Mouse (Mus musculus) embryonic stem cell, embryonic (primary cell): ENCODE results near the gene Fbxo28.
"Not testable (repeated sequence)": the region's sequence is repeated elsewhere in the genome, so short reads cannot be mapped to it uniquely, and the experiment has no call there.

Experiments used
- CTCF ChIA-PET, 4 experiments: fragments of 300-600 bp in 2 of 4; fragments of 350-600 bp in 2 of 4; sonication (Branson Sonifier 250); formaldehyde crosslinking; loops; one replicate each; lab custom pipeline; 2022; ENCODE audit warnings: inconsistent platforms in 2 of 4; lab: Charles Lee
- POLR2A ChIA-PET, 4 experiments: fragments of 300-600 bp in 2 of 4; fragments of 350-600 bp in 2 of 4; sonication (Branson Sonifier 250); formaldehyde crosslinking; loops; one replicate each; lab custom pipeline; 2022; ENCODE audit warnings: antibody characterized with exemption in 4 of 4, inconsistent platforms in 1 of 4; lab: Charles Lee

The Fbxo28 gene

DNA sequence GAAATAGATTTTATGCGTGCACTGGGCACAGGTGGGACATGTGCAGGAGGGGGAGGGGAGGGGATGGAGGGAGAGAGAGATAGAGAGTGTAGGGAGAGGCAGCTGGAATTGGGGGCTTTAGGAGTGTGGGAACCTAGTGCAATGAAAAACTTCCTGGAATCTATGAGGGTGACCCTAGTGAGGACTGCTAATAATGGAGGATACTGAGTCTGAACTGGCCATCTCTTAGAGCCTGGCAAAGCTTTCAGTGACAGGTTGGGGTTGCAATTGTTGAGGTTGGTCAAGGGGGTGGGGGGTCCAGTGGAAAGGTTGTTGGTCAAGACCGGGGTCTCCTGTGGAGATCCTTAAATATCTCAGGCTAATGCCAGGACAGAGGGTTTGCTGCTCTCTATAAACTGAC lies 31.1 kb downstream of the Fbxo28 start:
- ChIA-PET CTCF (interaction anchor here in 2 of 4 experiments (0.6 to 1.0 kb wide), 2 partner anchors 186 to 416 kb away, joined by 3 to 4 read pairs; no protein-coding TSS in a partner anchor), POLR2A (no interaction called here)

DNA sequence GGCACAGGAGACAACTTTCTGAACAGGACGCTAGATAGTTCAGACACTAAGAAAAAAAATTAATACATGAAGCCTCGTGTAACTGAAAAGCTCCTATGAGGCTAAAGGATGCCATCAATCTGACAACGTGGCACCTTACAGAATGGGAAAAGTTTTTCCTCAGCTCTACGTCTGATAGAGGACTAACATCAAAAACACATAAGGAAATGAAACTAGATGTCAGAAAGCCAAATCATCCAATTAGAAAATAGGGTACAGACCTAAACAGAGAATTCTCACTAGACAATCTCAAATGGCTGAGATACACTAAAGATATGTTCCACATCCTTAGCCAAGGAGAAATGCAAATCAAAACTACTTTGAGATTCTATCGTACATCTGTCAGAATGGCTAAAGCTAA lies 32.0 kb downstream of the Fbxo28 start:
- CTCF ChIA-PET = interaction anchor here in 2 of 4 experiments (0.8 to 1.0 kb wide), 2 partner anchors 12 to 185 kb away, joined by 3 to 4 read pairs; no protein-coding TSS in a partner anchor
- POLR2A ChIA-PET = interaction anchor here in 1 of 4 experiments (0.6 kb wide), 1 partner anchor 48 kb away, joined by 3 read pairs; no protein-coding TSS in a partner anchor

DNA sequence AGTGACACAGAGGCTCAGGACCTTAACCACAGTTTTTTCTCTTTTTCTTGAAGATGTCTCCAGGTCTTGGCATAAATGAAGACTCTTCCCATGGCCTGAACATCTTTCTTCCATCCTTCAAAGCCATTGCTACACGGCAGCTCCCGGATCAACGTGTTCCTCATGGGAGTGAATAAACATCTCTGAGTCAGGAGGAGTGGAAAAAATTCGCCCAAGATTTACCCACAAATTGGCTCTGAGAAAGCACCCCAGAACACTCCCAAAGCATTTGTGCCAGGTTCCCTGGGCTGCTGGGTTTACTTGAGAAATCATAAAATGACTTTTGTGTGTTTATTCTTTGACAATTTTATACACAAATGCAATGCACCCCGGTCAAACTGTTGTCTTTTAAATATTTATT lies 38.5 kb downstream of the Fbxo28 start:
- POLR2A ChIA-PET = interaction anchor here in 1 of 4 experiments (0.6 to 1.7 kb wide), 2 partner anchors 105 to 178 kb away, joined by 3 to 5 read pairs; partner anchors contain the start of gene Srp9

DNA sequence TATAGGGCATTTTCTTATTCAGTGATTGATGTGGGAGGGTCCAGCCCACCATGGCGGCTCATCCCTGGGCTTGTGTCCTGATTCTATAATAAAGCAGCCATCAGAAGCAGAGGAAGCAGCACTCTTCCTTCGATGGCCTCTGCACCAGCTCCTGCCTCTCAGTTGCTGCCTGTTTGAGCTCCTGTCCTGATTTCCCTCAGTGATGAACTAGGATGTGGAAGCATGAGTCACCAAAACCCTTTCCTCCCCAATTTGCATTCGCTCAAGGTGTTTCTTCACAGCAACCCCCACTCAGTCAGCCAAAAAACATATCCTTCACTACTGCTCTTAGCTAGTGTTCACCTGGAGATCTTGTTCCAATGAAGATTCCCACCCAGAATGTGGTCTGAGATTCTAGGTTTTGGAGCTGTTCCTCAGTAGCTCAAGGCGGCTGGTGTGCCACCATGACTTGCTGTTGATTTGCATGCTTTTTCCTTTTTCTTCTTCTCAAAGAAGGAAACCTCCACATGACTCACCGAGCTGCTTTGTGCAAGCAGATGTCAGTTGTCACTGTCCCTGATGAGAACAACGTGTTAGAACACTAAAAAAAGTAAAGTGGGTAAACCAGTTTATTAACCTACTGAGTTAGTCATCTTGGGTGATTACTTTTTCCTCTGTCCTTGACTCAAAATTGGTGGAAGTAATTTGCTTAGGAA lies 39.1 kb downstream of the Fbxo28 start:
- CTCF ChIA-PET = no interaction called here
- POLR2A ChIA-PET = interaction anchor here in 2 of 4 experiments (0.6 to 2.2 kb wide), 5 partner anchors 10 to 178 kb away, joined by 3 to 5 read pairs (median 5); partner anchors contain the start of genes Fbxo28 (in 1 of the 2) and Srp9 (in 1 of the 2)

More for the DNA sequence above, 38.5 kb downstream of the Fbxo28 start:
- CTCF ChIA-PET = no interaction called here

DNA sequence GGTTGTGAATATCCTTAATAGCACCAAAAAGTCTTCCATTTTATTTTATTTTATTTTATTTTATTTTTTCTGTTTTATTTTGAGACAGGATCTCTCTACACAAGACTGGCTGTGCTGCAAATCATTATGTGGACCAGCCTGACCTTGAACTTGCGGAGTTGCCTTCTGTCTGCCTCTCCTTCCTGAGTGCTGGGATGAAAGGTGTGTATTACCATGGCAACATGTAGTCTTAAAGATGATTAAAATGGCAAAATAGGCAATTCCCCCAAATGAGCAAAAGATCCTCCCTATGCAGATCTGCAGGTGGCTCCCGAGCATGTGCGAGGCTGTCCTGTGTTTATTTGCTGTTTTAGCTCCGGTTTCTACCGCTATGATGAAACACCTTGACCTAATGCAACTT lies 43.6 kb downstream of the Fbxo28 start:
- POLR2A ChIA-PET = interaction anchor here in 2 of 4 experiments (0.7 to 2.1 kb wide), 3 partner anchors 13 to 926 kb away, joined by 3 to 5 read pairs (median 3); no protein-coding TSS in a partner anchor

DNA sequence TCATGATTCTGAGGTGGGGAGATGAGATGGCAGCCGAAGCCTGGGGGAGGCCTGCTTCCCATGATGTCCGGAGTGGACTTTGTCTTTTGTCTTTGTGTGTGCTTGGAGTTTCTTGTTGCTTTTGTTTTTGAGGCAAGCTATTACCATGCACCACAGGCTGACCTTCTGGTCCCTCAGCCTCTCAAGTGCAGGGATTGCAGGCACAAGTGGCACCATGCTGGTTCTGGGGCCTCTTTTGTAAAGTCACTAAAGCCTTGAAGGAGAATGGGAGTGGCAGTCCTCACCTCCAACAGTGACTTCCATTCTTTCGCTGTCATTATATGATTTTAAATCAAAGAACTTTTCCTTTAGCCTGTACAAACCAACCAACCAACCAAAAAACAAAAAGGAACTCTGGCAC lies 44.2 kb downstream of the Fbxo28 start:
- ChIA-PET POLR2A (interaction anchor here in 2 of 4 experiments (1.1 to 2.1 kb wide), 4 partner anchors 12 to 31 kb away, joined by 3 to 5 read pairs (median 4); no protein-coding TSS in a partner anchor), CTCF (no interaction called here)

More for the DNA sequence above, 43.6 kb downstream of the Fbxo28 start:
- CTCF ChIA-PET = interaction anchor here in 1 of 4 experiments (0.7 kb wide), 2 partner anchors 16 to 178 kb away, joined by 3 read pairs; no protein-coding TSS in a partner anchor

DNA sequence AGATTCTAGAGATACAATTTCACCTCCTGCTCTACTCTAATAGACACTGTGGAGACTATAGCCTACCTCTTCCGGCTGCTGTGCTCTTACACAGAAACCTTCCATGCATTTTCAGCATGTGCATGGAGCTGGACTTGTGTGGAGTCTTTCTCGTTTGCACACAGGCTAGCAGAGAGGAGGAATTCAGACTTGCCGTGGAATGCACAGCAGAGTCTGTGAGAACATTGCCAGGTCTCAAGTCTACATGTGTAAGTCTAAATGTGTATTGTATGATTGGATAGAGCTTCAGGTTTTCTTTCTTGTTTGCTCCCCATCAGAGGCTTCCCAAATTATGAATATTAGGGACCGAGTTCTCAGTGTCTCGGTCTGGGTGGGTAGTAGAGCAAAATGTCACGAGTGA lies 44.6 kb downstream of the Fbxo28 start:
- ChIA-PET POLR2A (interaction anchor here in 2 of 4 experiments (1.1 to 2.1 kb wide), 5 partner anchors 12 to 30 kb away, joined by 3 to 11 read pairs (median 4); partner anchors contain the start of gene Degs1 (in 1 of the 2)), CTCF (interaction anchor here in 1 of 4 experiments (0.6 kb wide), 1 partner anchor 168 kb away, joined by 3 read pairs; no protein-coding TSS in a partner anchor)

DNA sequence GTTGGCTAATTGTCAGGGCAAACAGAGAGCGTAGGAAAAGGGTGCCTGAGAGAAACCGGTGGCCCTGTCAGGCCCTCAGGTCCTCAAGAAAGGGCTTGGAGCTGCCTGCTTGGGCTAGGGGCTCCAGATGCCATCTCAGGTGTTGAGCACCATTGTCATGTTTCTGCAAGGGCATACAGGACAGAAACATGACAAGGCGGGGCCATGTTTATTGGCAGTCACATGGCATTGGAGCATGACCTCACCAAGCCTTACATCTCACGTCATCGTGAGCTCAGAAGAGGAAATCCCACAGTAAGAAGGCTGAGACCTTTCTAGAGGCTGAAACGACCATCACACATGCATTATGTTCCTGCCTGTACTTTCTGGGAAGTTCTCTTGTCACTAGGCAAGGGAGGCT lies 45.3 kb downstream of the Fbxo28 start:
- CTCF ChIA-PET = interaction anchor here in 1 of 4 experiments (0.6 kb wide), 1 partner anchor 167 kb away, joined by 3 read pairs; no protein-coding TSS in a partner anchor

DNA sequence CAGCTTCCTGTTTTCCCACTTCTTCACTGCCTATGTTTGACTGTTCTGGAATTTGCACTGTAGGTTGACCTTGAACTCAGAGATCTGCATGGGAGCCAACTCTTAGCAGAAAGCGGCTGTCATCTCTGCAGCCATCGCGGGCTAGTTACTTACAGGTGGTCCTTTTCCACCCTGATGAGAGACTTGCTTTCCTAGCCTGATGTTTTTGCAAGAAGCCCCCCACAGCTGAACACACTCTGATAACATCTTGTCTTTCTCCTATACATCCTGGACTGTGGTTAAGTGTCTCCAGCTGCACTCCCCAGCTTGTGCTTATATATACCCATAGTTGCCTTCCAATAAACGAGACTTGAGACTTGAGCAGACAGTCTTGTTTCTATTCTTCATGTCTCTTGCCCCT lies 49.1 kb downstream of the Fbxo28 start:
- CTCF ChIA-PET = no interaction called here
- POLR2A ChIA-PET = interaction anchor here in 3 of 4 experiments (0.6 to 1.8 kb wide), 5 partner anchors 10 to 205 kb away, joined by 3 to 6 read pairs (median 5); partner anchors contain the start of gene Degs1 (in 2 of the 3)

More for the DNA sequence above, 45.3 kb downstream of the Fbxo28 start:
- POLR2A ChIA-PET = interaction anchor here in 2 of 4 experiments (1.4 to 1.7 kb wide), 3 partner anchors 14 to 29 kb away, joined by 3 to 11 read pairs (median 4); partner anchors contain the start of gene Degs1 (in 1 of the 2)

DNA sequence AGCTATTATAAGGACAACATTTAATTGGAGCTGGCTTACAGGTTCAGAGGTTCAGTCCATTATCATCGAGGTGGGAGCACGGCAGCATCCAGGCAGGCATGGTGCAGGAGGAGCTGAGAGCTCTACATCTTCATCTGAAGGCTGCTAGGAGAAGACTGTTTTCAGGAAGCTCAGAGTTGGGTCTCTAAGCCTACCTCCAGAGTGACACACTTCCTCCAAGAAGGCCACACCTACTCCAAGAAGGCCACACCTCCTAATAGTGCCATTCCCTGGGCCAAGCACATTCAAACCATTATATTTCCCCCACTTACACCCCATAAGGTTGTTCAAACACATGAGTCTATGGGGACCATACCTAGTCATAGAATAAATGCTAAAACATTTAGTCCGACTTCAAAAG lies 50.7 kb downstream of the Fbxo28 start:
- CTCF ChIA-PET = not testable (repeated sequence)
- POLR2A ChIA-PET = interaction anchor here in 2 of 4 experiments (0.6 to 1.8 kb wide), 2 partner anchors 9 to 13 kb away, joined by 3 to 6 read pairs; partner anchors contain the start of gene Degs1 (in 1 of the 2)

DNA sequence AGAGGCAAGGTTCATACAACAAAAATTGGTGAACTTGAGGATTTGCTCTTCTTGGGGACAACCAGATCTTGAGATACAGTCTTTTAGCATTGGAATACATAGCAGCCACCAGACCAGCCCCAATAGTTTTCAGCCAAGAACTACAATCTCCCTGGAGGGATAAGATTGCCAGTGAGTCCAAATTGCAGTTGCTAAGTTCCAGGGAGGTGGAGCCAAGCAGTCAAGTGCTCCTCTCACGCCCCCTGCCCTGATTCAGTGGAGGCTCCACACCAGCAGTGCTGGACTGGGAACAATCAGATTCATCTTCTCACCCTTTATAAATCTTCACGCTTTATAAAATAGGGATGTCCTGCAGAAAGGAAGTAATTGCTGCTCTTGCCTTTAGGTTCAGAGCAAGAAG lies 51.6 kb downstream of the Fbxo28 start:
- CTCF ChIA-PET = no interaction called here
- POLR2A ChIA-PET = no interaction called here

DNA sequence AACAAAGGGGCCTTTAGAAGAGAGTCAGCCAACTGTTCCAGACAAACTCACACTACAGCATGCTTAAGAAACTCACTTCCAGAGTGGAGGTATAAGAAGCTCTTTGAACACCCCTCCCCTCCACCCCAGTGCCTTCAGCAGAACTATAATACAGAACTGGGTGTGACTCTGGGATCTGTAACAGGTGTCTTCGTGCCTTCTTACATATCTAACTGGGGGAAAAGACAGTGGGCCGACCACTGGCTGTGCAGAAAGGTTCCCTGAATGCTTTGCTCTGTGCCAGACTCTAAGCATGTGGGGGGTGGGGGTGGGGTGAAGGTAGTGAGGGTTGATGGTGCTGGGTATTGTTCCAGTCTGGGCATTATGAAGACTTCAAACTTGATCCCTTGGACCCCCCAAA lies 52.8 kb downstream of the Fbxo28 start:
- ChIA-PET POLR2A (interaction anchor here in 1 of 4 experiments (3.1 kb wide), 1 partner anchor 17 kb away, joined by 9 read pairs; no protein-coding TSS in a partner anchor), CTCF (no interaction called here)

DNA sequence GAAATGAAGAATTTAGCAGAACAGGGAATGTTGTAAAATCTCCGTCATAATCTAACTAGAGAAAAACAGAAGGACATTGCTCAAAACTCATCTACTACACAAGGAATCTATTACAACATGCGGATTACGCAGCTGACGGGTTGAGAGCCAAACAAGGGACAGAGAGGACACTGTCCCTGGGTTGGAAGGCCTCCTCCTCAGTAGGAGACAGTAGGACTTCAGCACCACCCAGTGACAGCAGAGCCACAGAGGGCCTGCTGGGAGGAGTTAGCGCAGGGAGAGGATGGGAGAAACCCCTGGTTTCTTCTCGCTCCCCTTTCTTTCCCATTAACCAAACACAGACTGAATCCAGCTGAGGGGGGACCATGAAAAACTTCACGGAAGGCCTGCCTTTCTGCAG lies 53.6 kb downstream of the Fbxo28 start:
- CTCF ChIA-PET = interaction anchor here in 2 of 4 experiments (0.7 to 0.9 kb wide), 2 partner anchors 138 to 217 kb away, joined by 3 read pairs; no protein-coding TSS in a partner anchor

DNA sequence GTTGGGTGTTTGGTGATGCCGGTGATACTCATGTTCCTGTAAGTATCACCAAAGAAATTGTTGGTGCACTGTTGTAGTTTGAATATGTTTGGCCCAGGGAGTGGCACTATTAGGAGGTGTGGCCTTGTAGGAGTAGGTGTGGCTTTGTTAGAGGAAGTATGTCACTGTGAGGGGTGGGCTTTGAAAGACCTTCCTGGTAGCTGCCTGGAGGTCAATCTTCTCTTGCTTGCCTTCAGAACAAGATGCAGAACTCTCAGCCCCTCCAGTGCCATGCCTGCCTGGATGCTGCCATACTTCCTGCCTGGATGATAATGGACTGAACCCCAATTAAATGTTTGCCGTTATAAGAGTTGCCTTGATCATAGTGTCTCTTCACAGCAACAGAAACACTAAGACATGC lies 56.6 kb downstream of the Fbxo28 start:
- ChIA-PET CTCF (no interaction called here), POLR2A (interaction anchor here in 2 of 4 experiments (0.6 to 1.2 kb wide), 7 partner anchors 13 to 442 kb away, joined by 3 to 5 read pairs (median 4); partner anchors contain the start of gene Lbr (in 1 of the 2))

More for the DNA sequence above, 53.6 kb downstream of the Fbxo28 start:
- POLR2A ChIA-PET = interaction anchor here in 1 of 4 experiments (3.1 kb wide), 1 partner anchor 16 kb away, joined by 9 read pairs; no protein-coding TSS in a partner anchor

DNA sequence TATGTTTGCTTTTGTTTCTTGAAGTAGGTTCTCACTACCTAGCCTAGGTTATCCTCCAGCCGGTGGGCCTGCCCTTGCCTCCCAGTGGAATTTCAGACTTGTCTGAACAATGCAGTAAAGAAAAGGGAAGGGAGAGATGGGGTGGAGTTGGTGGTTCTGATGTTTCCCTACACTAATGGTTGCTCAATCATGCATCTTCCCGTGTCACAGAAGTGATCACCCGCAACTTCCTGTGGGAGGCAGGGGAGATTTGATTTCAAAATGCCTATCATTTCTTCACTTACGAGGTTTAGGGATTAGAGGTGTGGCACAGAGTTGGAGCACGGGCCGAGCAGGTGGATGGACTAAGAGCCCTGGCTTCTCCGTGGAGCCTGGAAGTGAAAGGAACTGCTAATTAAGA lies 58.2 kb downstream of the Fbxo28 start:
- ChIA-PET CTCF (interaction anchor here in 1 of 4 experiments (1.2 to 1.5 kb wide), 2 partner anchors 143 to 145 kb away, joined by 3 to 4 read pairs; no protein-coding TSS in a partner anchor), POLR2A (interaction anchor here in 3 of 4 experiments (1.0 to 4.1 kb wide), 18 partner anchors 8 to 625 kb away, joined by 3 to 61 read pairs (median 8); partner anchors contain the start of gene Fbxo28 (in 2 of the 3))

DNA sequence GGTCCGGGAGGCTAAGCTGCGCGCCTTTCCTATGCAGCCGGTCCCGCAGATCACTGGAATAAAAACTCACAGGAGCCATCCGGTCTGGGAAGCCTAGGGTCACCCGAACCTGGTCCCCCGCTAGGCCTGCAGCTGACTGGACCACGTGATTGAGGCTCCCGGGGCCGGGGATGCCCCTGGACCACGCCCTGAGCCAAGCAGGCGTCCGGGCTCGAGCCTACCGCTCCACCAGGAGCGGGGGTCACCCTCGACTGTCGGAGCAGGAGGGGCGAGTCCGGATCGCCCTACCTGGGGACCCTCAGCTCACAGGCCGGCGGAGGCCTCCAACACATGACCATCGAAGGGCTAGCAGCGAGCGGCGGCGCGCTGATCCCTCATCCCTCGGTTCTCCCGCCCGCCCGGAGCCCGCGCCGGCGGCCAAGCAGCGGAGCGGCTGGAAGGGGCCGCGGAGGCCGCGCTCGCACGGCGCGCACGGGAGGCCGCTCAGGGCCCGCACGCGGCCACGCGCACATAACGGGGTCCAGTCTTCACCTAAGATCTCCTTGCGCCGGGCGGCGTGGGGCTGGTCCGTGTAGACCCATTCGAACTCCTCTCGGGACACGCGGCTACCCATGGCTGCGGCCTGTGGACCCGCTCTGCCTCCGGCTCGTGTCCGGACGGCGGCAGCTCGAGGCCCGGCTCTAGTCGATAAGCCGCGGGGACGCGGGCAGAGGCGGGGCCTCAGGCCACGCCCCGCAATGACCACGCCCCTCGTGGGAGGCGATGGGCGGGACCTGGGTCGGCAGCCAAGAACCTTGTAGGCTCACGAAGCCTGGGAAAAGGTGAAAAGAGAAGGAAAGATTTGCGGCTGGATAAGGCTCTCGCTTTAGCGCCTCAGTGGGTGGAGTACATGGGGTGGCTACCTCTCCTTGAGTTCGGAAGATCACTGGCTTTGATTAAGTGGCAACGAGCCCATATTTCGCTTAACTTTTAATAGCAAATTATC lies 59.0 kb downstream of the Fbxo28 start, which contains the start of gene Degs1:
Degs1 (minus strand) TSS at position 714 of the 985 bp plus-strand sequence.
- CTCF ChIA-PET = interaction anchor here in 1 of 4 experiments (1.2 to 1.5 kb wide), 3 partner anchors 142 to 153 kb away, joined by 3 to 4 read pairs (median 3); no protein-coding TSS in a partner anchor
- POLR2A ChIA-PET = interaction anchor here in 3 of 4 experiments (0.5 to 4.1 kb wide), 40 partner anchors 9 to 885 kb away, joined by 3 to 61 read pairs (median 4); partner anchors contain the start of genes Fbxo28 (in 3 of the 3) and Lbr (in 1 of the 3)

DNA sequence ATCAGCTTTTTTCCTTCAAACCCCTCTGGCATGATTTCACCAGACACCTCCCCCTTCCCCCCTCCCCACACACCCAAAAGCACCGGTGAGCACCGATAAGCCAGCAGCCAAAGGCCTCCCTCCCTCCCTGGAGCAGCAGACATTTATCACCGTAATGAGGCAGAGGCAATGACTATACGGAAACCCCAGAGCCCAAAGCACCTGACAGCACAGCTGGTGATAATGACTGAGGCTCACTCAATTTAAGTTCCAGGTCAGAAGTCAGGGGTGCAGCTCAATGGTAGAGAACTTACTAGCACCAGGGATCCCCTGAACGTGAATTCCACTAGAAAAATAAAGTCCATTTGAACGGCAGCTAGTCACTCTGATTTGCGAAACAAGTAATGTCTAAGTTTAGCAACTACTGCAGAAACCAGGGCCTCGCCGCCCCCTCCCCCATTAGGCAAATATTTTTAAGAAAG lies 60.1 kb downstream of the Fbxo28 start:
- ChIA-PET CTCF (no interaction called here), POLR2A (interaction anchor here in 3 of 4 experiments (0.6 to 4.1 kb wide), 26 partner anchors 8 to 439 kb away, joined by 3 to 61 read pairs (median 6); partner anchors contain the start of genes Fbxo28 (in 3 of the 3) and Lbr (in 1 of the 3))
